Mouse (Mus musculus) liver, embryonic 11.5 days (tissue): ENCODE measurements around the gene Ssc4d. TPM values are rescaled to one million over a fixed set of nuclear protein-coding genes. Genes with fewer than 3 reads are reported as not detected.

Experiments
- ATAC-seq: fragments of 200-750 bp; cut with Nextera tagmentation; replicated peaks from 2 replicates; pipeline ENCODE4 v1.8.0; 2017; ENCODE audit warnings: moderate number of reproducible peaks, mild to moderate bottlenecking, moderate TSS enrichment, moderate library complexity; ENCODE audit not compliant: low FRiP score
- DNase-seq: peaks from one replicate; pipeline ENCODE4 v3.0.0-alpha.2; 2017; ENCODE audit warnings: low spot score
- H3K27ac ChIP-seq: fragments of 300-500 bp; sonication (generic); 2 replicates; pipeline ENCODE4 v1.5.1; 2014; ENCODE audit warnings: mild to moderate bottlenecking, low read depth, low read length, control low read depth
- H3K27me3 ChIP-seq: fragments of 300-500 bp; sonication (generic); replicated peaks from 2 replicates; pipeline ENCODE4 v1.6.1; 2014; ENCODE audit warnings: low read length, mixed read lengths; ENCODE audit not compliant: control insufficient read depth, insufficient read depth
- H3K36me3 ChIP-seq: fragments of 300-500 bp; sonication (generic); 2 replicates; pipeline ENCODE4 v1.6.1; 2014; ENCODE audit warnings: mild to moderate bottlenecking, low read length, moderate library complexity, mixed read lengths; ENCODE audit not compliant: control insufficient read depth, insufficient read depth
- H3K4me1 ChIP-seq: fragments of 300-500 bp; sonication (generic); replicated peaks from 2 replicates; pipeline ENCODE4 v1.6.1; 2014; ENCODE audit warnings: low read length, mixed read lengths; ENCODE audit not compliant: control insufficient read depth, insufficient read depth
- H3K4me2 ChIP-seq: fragments of 300-500 bp; sonication (generic); 2 replicates; pipeline ENCODE4 v1.6.1; 2014; ENCODE audit warnings: mild to moderate bottlenecking, control low read depth, moderate library complexity
- H3K4me3 ChIP-seq: fragments of 300-500 bp; sonication (generic); 2 replicates; pipeline ENCODE4 v1.5.1; 2014; ENCODE audit warnings: low read depth, low read length, control low read depth
- H3K9ac ChIP-seq: fragments of 300-500 bp; sonication (generic); 2 replicates; pipeline ENCODE4 v1.6.1; 2014; ENCODE audit warnings: low read depth, low read length, control low read depth
- H3K9me3 ChIP-seq: fragments of 300-500 bp; sonication (generic); 2 replicates; pipeline ENCODE4 v1.6.1; 2016; ENCODE audit warnings: low read length, inconsistent platforms, mixed read lengths; ENCODE audit not compliant: control insufficient read depth
- WGBS: fragments of 180-500 bp; shearing (Covaris S2); extraction: QIAGEN DNeasy Blood & Tissue Kit; methylation state at CpG from one replicate; pipeline ENCODE4 v1.1.7; 2014; 5-methylcytosine and 5-hydroxymethylcytosine counted together
- polyA plus RNA-seq: library from polyadenylated mRNA; unstranded; fragments of >200 nt; fragmentation: Nextera tagmentation; extraction: Ambion mirVana; gene quantifications from 2 replicates; pipeline ENCODE4 v1.2.1, GENCODE M21; 2014

The Ssc4d gene
- polyA plus RNA-seq, 1 experiment from 2014 or later: 3.0 TPM

GRCm38 (mm10) chr5:135931526-135931925 lies 42.8 kb downstream of the Ssc4d start:
- Histone ChIP-seq H3K4me1 (peaks cover 16% of the 10 kb centered on the region), H3K9me3 (no peaks in the 10 kb centered on the region), H3K27me3 (no peaks in the 10 kb centered on the region), H3K36me3 (peaks cover 35% of the 10 kb centered on the region), H3K4me2 (no peak overlapping the region; the same call in 1 of the 2 replicates), H3K4me3 (no peak overlapping the region), H3K9ac (no peak overlapping the region), H3K27ac (no peak overlapping the region)
- no peak for ATAC-seq
- WGBS: 86% methylated on average over 9 of the region's 9 CpGs
- no peak for DNase-seq

- DNase-seq: no peak
- Histone ChIP-seq H3K4me3 (no peak overlapping the region), H3K9ac (no peak overlapping the region), H3K4me2 (no peak overlapping the region), H3K27ac (no peak overlapping the region), H3K4me1 (peaks cover 14% of the 10 kb centered on the region), H3K9me3 (no peaks in the 10 kb centered on the region), H3K27me3 (no peaks in the 10 kb centered on the region), H3K36me3 (peaks cover 40% of the 10 kb centered on the region)
- ATAC-seq: no peak
- WGBS: 85% methylated on average over 6 of the region's 6 CpGs
These were observed 44.5 kb downstream of the Ssc4d start for GRCm38 (mm10) chr5:135929685-135930424.

GRCm38 (mm10) chr5:135923901-135924300 lies 50.4 kb downstream of the Ssc4d start:
- 87% methylated on average over 7 of the region's 7 CpGs for WGBS
- H3K9me3 ChIP-seq: no peaks in the 10 kb centered on the region
- DNase-seq: no peak
- ATAC-seq: no peak
- no peak overlapping the region for H3K27ac ChIP-seq
- no peak overlapping the region for H3K4me2 ChIP-seq
- H3K9ac ChIP-seq: no peak overlapping the region
- no peak overlapping the region for H3K4me3 ChIP-seq
- H3K36me3 ChIP-seq: peaks cover 44% of the 10 kb centered on the region
- no peaks in the 10 kb centered on the region for H3K4me1 ChIP-seq
- H3K27me3 ChIP-seq: no peaks in the 10 kb centered on the region

- Histone ChIP-seq H3K9ac (no peak overlapping the region), H3K27ac (no peak overlapping the region), H3K4me2 (no peak overlapping the region), H3K4me1 (peaks cover 5% of the 10 kb centered on the region; the same call in 1 of the 2 replicates), H3K36me3 (peaks cover 49% of the 10 kb centered on the region), H3K4me3 (no peak overlapping the region), H3K27me3 (no peaks in the 10 kb centered on the region), H3K9me3 (no peaks in the 10 kb centered on the region)
- DNase-seq (no peak), ATAC-seq (no peak)
- 87% methylated on average over 3 of the region's 3 CpGs for WGBS
These were observed 54.4 kb downstream of the Ssc4d start for GRCm38 (mm10) chr5:135919902-135920301.

- DNase-seq (no peak), ATAC-seq (no peak)
- H3K9ac ChIP-seq: no peak overlapping the region
- H3K36me3 ChIP-seq: peaks cover 51% of the 10 kb centered on the region
- H3K27ac ChIP-seq: no peak overlapping the region
- H3K27me3 ChIP-seq: no peaks in the 10 kb centered on the region
- WGBS: 89% methylated on average over 5 of the region's 5 CpGs
- H3K4me2 ChIP-seq: no peak overlapping the region
- H3K9me3 ChIP-seq: no peaks in the 10 kb centered on the region
- H3K4me3 ChIP-seq: no peak overlapping the region
- H3K4me1 ChIP-seq: peaks cover 17% of the 10 kb centered on the region
These were observed 55.7 kb downstream of the Ssc4d start for GRCm38 (mm10) chr5:135918593-135918992.

GRCm38 (mm10) chr5:135918059-135918437 lies 56.3 kb downstream of the Ssc4d start:
- Histone ChIP-seq H3K4me2 (no peak overlapping the region), H3K4me3 (no peak overlapping the region), H3K9me3 (no peaks in the 10 kb centered on the region), H3K9ac (no peak overlapping the region), H3K27ac (no peak overlapping the region), H3K4me1 (peaks cover 22% of the 10 kb centered on the region), H3K36me3 (peaks cover 51% of the 10 kb centered on the region), H3K27me3 (no peaks in the 10 kb centered on the region)
- WGBS: 86% methylated on average over 5 of the region's 5 CpGs
- no peak for DNase-seq
- no peak for ATAC-seq

- DNase-seq (no peak), ATAC-seq (no peak)
- Histone ChIP-seq H3K9ac (no peak overlapping the region), H3K27ac (no peak overlapping the region), H3K4me2 (no peak overlapping the region), H3K9me3 (no peaks in the 10 kb centered on the region), H3K4me1 (peaks cover 22% of the 10 kb centered on the region), H3K4me3 (no peak overlapping the region), H3K36me3 (peaks cover 49% of the 10 kb centered on the region), H3K27me3 (no peaks in the 10 kb centered on the region)
- WGBS: 91% methylated on average over 8 of the region's 8 CpGs
These were observed 56.8 kb downstream of the Ssc4d start for GRCm38 (mm10) chr5:135917327-135918058.

- Histone ChIP-seq H3K36me3 (peaks cover 44% of the 10 kb centered on the region), H3K27me3 (no peaks in the 10 kb centered on the region), H3K4me1 (peaks cover 22% of the 10 kb centered on the region), H3K9ac (no peak overlapping the region), H3K9me3 (no peaks in the 10 kb centered on the region), H3K4me3 (no peak overlapping the region), H3K27ac (no peak overlapping the region), H3K4me2 (no peak overlapping the region)
- DNase-seq (no peak), ATAC-seq (no peak)
- WGBS: 96% methylated on average over 3 of the region's 3 CpGs
These were observed 57.7 kb downstream of the Ssc4d start for GRCm38 (mm10) chr5:135916601-135917000.
